Comparison of ENCODE assay signal across 11 mouse cellular contexts in the genomic region with DNA sequence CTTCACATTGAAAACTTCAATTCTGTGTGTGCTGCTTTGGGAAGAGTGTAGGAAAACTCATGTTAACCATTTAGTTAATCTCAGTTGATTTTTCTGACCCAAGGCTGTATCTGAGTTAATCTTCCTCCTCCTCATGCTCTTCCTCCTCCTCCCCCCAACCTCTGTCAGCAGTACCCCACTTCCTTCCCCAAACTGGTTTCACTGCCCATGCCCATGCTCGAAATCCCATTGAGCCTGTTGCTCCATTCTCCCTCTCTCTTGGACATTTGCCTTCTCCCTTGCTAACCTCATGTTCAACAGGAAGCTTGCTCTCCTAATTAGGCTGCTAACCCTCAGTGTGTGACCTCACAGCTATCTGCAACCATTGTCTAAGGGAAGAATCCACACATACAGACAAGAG.
"Had no signal": no experiment of that assay in that cellular context is flagged by ENCODE, and none has a peak within 500 bp of the region (broad histone marks: within the 10 kb centered on the region; RNA-seq: fewer than 3 reads in every experiment).

No protein-coding gene starts in this region.

- ATAC-seq: liver, postnatal 0 days; lung, postnatal 0 days; midbrain, embryonic 13.5 days; midbrain, embryonic 15.5 days had no signal

- DNase-seq: liver, embryonic 13.5 days; liver, postnatal 0 days; lung, adult 2 months; lung, postnatal 14 days; lung, postnatal 36 days; right cerebral cortex, postnatal 14 days; thymus, postnatal 14 days; thymus, postnatal 36 days had no signal
